Mouse (Mus musculus) cortical plate, adult 2 months (tissue): ENCODE measurements at regions not wholly inside any gene's neighbourhood (a gene's known extent, or its start where the extent isn't known, plus 50 kb on each side); places are given as distances from the start of the nearest gene placed in this dataset.
"Not testable (repeated sequence)": the region's sequence is repeated elsewhere in the genome, so short reads cannot be mapped to it uniquely, and the experiment has no call there.

Source experiments
- H3K27ac ChIP-seq: fragments of 200-500 bp; 2 replicates; pipeline ENCODE4 v1.5.1; 2012; ENCODE audit warnings: low read length, control low read depth, inconsistent platforms; ENCODE audit not compliant: insufficient read depth
- H3K4me1 ChIP-seq: fragments of 200-500 bp; 2 replicates; pipeline ENCODE4 v1.6.1; 2011; ENCODE audit warnings: low read length; ENCODE audit not compliant: control insufficient read depth, insufficient read depth
- H3K4me3 ChIP-seq: fragments of 200-500 bp; 2 replicates; pipeline ENCODE4 v1.5.1; 2011; ENCODE audit warnings: mild to moderate bottlenecking, low read length, control low read depth; ENCODE audit not compliant: insufficient read depth
- CTCF ChIP-seq: fragments of 200-500 bp; IDR thresholded peaks from 2 replicates; pipeline ENCODE4 v1.5.1; 2011; ENCODE audit warnings: mild to moderate bottlenecking, control low read depth, low read length; ENCODE audit not compliant: insufficient read depth; ENCODE audit errors: extremely low read depth
- POLR2A ChIP-seq: fragments of 200-500 bp; IDR thresholded peaks from 2 replicates; pipeline ENCODE4 v1.6.1; 2011; ENCODE audit warnings: mild to moderate bottlenecking, low read length, control low read depth; ENCODE audit not compliant: insufficient read depth; ENCODE audit errors: extremely low read depth

GRCm38 (mm10) chr16:12856356-12856755, 253.1 kb upstream of the Ercc4 start:
- no peak overlapping the region for H3K4me3 ChIP-seq
- H3K4me1 ChIP-seq: peaks cover 2% of the 10 kb centered on the region
- no peak overlapping the region for H3K27ac ChIP-seq
- no peak for TF ChIP-seq CTCF
- no peak for TF ChIP-seq POLR2A

- Histone ChIP-seq H3K27ac (no peak overlapping the region), H3K4me3 (no peak overlapping the region), H3K4me1 (peaks cover 2% of the 10 kb centered on the region)
- TF ChIP-seq POLR2A (no peak), CTCF (no peak)
Measured at GRCm38 (mm10) chr16:12859714-12860355, 249.6 kb upstream of the Ercc4 start.

GRCm38 (mm10) chr16:12862561-12862960, 246.9 kb upstream of the Ercc4 start:
- TF ChIP-seq CTCF (no peak), POLR2A (no peak)
- Histone ChIP-seq H3K27ac (no peak overlapping the region), H3K4me1 (peaks cover 2% of the 10 kb centered on the region), H3K4me3 (no peak overlapping the region)

GRCm38 (mm10) chr16:12878326-12878725, 231.2 kb upstream of the Ercc4 start:
- H3K4me3 ChIP-seq, H3K27ac ChIP-seq, H3K4me1 ChIP-seq: not testable (repeated sequence)

- no peak for TF ChIP-seq POLR2A
- TF ChIP-seq CTCF: no peak
- Histone ChIP-seq H3K4me1 (no peaks in the 10 kb centered on the region), H3K4me3 (no peak overlapping the region), H3K27ac (no peak overlapping the region)
Measured at GRCm38 (mm10) chr16:12880011-12880410, 229.5 kb upstream of the Ercc4 start.

DNA sequence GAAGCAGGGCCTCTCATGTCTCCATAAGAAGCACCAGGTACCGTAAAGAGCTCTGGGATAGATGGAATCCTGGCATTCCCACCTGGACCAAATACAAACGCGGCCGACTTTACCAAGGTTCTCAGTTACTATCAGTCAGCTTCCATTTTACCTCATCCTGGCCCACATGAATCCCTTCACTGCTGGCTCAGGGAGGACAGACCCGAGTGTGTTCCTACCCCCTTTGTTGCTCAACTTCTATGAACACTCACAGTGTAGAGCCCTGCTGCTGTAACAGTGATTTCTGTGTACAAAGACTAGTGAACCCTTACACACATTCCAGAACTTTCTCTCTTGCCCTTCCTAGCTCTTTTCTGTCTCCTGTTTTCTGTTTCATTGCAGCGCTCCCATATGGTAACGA, 229.0 kb upstream of the Ercc4 start:
- Histone ChIP-seq H3K4me1 (no peaks in the 10 kb centered on the region), H3K27ac (no peak overlapping the region), H3K4me3 (no peak overlapping the region)
- TF ChIP-seq POLR2A (no peak), CTCF (no peak)

- Histone ChIP-seq H3K4me1 (no peaks in the 10 kb centered on the region), H3K4me3 (no peak overlapping the region)
- TF ChIP-seq CTCF (no peak), POLR2A (no peak)
Measured at GRCm38 (mm10) chr16:12882690-12883089, 226.8 kb upstream of the Ercc4 start.

DNA sequence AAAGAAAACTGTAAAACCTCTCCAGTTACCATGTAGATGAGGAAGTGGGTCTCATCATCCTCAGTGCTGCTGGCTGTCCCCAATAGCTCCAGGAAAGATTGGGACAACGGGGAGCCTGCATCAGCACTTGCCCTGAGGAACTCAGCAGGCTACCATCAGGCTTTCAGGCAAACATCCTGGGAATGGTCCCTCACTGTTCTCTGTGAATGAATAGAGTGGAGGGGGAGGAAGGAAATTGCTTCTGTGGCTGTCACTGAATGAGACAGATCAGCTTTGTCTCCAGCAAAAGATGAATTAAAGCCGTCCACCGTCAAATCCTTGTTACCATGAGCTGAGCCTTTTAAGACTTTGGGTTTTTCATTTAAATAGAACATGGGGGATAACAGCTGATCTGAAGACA, 224.9 kb upstream of the Ercc4 start:
- no peak for TF ChIP-seq POLR2A
- TF ChIP-seq CTCF: no peak
- H3K4me1 ChIP-seq: no peaks in the 10 kb centered on the region
- no peak overlapping the region for H3K27ac ChIP-seq
- H3K4me3 ChIP-seq: no peak overlapping the region

More at GRCm38 (mm10) chr16:12882690-12883089, 226.8 kb upstream of the Ercc4 start:
- no peak overlapping the region for H3K27ac ChIP-seq

DNA sequence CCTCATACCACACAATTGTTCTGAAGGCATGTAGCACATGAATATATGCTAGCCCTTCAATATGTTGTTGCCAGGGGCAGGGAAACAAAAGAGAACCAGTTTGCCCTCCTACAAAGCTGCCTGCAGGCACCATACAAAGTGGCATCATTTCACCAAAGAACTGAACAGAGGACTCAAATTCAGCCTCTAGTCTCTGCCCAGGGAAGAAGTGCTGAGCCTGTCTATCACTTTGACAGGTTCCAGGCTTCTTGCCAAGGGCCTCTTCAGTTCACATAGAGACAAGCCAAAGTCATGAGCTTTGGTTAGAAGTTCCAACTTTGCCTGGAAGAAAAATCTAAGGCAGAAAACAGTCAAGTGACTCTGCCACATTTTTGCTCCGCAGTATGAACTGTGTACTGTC, 223.4 kb upstream of the Ercc4 start:
- H3K27ac ChIP-seq: no peak overlapping the region
- H3K4me1 ChIP-seq: no peaks in the 10 kb centered on the region
- no peak overlapping the region for H3K4me3 ChIP-seq
- no peak for TF ChIP-seq POLR2A
- no peak for TF ChIP-seq CTCF

- TF ChIP-seq CTCF (no peak), POLR2A (no peak)
- H3K27ac ChIP-seq: no peak overlapping the region
- no peak overlapping the region for H3K4me3 ChIP-seq
- no peaks in the 10 kb centered on the region for H3K4me1 ChIP-seq
Measured at GRCm38 (mm10) chr16:12887381-12887780, 222.1 kb upstream of the Ercc4 start.
